Mouse (Mus musculus): ENCODE measurements around the gene Slc28a2.
"Not testable (repeated sequence)": the region's sequence is repeated elsewhere in the genome, so short reads cannot be mapped to it uniquely, and the experiment has no call there.

Slc28a2 gene

DNA sequence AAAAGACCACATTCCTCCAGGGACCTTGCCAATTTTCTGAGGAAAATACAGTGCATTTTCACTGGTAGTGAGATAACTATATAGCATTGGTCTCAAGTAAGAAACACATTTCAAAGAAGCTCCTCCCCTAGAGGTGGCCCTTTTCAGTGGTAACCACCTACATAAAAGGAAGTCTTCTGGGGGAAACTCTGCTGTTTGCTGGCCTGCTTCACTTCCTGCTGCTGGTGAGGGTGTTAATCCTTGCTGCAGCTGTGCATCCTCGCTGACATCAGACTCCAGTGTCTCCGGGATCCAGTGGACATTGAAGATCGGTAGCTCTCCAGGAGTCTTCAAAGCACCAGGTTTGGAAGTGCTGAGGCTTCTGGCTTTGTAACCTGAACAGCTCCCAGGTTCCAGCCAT lies at the start of gene Slc28a2:
Gene Slc28a2 (plus strand): TSS at position 278 of the 400 bp plus-strand sequence.
- DNase-seq (ENCODE audit: low read depth, low spot score): peak; percentile 42
- H3K27me3 ChIP-seq (ENCODE audit: control insufficient read depth, insufficient read depth, low read length, poor library complexity, severe bottlenecking); H3K36me3 ChIP-seq (ENCODE audit: control insufficient read depth, insufficient read depth, low read length, poor library complexity, severe bottlenecking): not testable (repeated sequence)

DNA sequence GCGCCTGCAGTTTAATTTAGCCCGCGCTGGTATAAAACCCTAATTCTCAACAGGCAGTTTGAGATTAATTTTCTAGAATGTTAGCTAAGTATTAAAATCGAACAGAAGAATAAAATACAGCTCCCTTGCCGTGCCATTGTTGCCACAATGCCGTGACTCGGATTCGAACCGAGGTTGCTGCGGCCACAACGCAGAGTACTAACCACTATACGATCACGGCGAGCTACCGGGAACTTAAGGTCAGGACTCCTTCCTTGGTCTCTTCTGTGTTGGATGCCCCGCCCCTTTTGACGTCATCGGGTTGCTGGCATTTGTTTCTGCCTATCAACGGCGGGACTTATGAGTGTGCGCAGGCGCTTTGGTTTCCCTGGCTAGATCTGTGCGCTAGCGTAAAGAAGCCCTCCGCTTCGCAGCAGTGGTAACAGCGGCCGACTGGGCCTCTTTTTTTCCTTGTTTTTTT lies 49.0 kb upstream of the Slc28a2 start:
- H3K36me3 ChIP-seq (ENCODE audit: control insufficient read depth, insufficient read depth, low read length, poor library complexity, severe bottlenecking): no peaks in the 10 kb centered on the region
- DNase-seq (ENCODE audit: low read depth, low spot score): peak; percentile 98
- no peaks in the 10 kb centered on the region for H3K27me3 ChIP-seq (ENCODE audit: control insufficient read depth, insufficient read depth, low read length, poor library complexity, severe bottlenecking)

DNA sequence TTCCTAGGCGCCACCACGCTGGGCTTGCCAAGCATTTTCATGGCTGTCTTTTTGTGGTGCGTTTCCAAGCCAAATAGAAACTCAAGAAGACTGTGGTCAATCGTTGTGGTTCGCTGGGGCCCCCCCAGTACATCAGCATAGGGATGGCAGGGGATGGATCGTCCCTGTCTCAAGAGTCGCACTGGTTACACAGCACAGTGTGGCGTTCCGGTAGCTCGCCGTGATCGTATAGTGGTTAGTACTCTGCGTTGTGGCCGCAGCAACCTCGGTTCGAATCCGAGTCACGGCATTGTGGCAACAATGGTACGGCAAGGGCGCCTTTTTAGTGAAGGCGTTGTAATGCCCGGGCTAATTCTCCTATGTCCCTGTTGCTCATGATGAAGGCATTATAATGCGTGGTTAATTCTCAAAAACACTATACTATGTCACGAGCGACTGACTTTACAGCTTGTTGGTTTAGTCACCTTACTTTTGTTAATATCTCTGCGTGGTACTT lies 48.5 kb upstream of the Slc28a2 start:
- Histone ChIP-seq H3K27me3 (ENCODE audit: control insufficient read depth, insufficient read depth, low read length, poor library complexity, severe bottlenecking) (no peaks in the 10 kb centered on the region), H3K36me3 (ENCODE audit: control insufficient read depth, insufficient read depth, low read length, poor library complexity, severe bottlenecking) (no peaks in the 10 kb centered on the region)
- peak; percentile 90 for DNase-seq (ENCODE audit: low read depth, low spot score)

DNA sequence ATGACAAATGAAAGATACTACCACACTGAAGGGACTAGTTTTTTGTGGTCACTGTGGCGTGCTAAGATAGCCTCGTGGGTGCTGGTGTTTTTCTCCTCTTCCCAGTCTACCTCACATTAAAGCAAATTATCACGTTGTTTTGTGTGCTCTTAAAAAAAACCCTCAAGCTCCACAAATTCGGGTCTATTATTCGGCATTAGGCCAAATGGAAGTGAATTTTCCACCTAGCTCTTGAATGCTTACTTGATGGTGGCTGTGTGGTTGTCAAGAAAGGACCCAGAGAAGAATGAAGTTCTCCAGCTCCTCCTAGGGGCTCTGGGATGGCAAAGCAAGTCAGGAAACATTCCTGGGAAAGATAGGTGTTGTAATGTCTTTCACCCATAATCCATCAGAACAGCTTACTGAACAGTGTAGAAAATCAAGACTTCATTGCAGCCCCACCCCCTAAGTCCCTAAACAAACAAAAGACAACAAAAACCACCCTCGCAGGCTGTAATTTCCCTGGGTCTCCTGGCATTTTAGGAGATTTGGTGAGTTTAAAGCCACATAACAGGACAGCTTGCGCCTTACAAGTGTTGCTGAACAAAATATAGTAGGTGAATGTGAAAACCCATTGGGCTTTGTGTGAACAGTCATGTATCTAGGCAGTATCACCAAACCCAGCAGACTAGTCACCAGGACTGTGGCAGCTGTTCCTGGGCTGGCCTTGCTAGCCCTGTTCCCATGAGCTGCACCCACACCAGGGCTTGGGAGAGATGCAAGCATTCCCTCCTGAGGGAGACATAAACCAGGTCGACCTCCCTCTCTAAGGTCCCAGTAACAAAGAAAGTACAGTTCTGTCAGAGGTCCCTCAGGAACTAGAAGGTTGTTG lies 47.6 kb upstream of the Slc28a2 start:
- H3K36me3 ChIP-seq (ENCODE audit: control insufficient read depth, insufficient read depth, low read length, poor library complexity, severe bottlenecking): no peaks in the 10 kb centered on the region
- DNase-seq (ENCODE audit: low read depth, low spot score): no peak
- H3K27me3 ChIP-seq (ENCODE audit: control insufficient read depth, insufficient read depth, low read length, poor library complexity, severe bottlenecking): no peaks in the 10 kb centered on the region

DNA sequence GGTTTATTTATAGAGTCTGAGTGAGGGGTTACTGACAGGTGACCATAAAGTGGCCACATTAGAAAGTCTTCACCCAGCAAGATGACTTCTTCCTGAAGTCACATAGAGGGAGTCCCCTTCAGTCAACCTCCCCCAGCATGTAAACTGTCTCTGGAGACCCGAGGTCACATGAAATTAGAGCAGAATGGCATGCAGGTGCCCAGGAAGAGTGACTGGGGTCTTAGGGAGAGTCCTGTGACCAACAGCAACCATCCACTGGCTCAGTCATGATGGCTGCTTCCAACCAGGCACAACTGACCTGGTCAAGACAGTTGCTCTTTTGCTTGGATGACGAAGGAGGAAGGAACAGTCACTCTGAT lies 47.0 kb upstream of the Slc28a2 start:
- DNase-seq (ENCODE audit: low read depth, low spot score): no peak
- Histone ChIP-seq H3K36me3 (ENCODE audit: control insufficient read depth, insufficient read depth, low read length, poor library complexity, severe bottlenecking) (no peaks in the 10 kb centered on the region), H3K27me3 (ENCODE audit: control insufficient read depth, insufficient read depth, low read length, poor library complexity, severe bottlenecking) (no peaks in the 10 kb centered on the region)

DNA sequence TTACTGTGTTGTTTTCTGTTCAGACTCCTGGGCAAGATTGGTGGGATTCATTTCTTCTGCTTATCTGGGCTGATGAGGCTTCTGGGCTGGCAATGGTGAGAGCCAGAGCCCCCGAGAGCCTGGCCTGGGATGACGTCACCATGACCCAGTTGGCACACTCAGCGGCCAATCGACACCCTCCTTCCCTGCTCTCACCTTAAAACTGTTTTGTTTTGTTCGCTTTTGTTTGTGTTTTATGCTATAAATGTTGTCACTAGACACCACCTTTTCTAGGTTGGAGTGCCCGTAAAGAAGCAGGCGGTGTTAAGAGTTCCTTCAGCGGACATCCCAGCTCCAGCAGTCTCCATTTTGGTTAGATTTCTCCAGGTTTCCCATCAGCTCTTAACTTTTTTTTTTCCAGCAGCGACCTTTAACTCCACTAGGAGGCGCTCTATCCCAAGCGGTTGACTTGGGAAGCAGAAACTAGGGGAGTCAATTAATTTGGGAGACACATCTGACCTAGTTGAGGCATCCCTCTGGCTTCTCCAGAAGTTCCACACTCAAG lies 45.4 kb upstream of the Slc28a2 start:
- no peaks in the 10 kb centered on the region for H3K27me3 ChIP-seq (ENCODE audit: control insufficient read depth, insufficient read depth, low read length, poor library complexity, severe bottlenecking)
- DNase-seq (ENCODE audit: low read depth, low spot score): peak; percentile 78
- H3K36me3 ChIP-seq (ENCODE audit: control insufficient read depth, insufficient read depth, low read length, poor library complexity, severe bottlenecking): no peaks in the 10 kb centered on the region

DNA sequence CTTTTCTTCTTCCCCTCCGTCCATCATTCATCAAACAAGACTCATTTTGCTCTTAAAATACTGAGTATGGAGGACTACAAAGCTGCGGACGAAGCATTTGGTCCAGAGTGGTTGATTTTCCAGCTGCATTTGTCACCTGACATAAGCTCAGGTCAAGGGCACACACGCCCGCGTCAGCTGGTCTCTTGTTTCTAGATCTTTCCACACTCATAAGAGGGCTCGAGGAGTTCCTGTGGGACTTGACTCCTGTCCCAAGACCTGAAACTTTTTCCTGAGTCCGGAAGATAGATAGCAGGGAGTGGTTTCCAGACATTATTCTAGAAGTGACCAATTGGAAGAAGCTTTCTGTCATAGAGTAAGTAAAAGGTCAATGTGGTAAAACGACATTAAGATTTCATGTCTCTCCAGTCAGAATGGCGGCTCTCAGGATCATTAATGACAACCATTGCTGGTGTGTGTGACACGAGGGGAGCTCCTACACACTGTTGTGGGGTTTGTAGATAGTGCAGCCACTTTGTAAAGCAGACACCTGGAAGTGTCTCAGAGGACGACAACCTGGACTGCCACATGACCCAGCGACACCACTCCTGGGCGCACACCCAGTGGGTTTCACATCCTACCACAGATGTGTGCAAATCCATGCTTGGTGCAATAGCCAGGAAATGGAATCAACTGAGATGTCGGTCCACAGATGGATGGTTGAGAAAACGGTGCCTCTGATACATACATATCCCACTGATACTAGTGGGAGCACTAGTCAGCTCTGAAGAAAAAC lies 44.8 kb upstream of the Slc28a2 start:
- no peak for DNase-seq (ENCODE audit: low read depth, low spot score)
- H3K36me3 ChIP-seq (ENCODE audit: control insufficient read depth, insufficient read depth, low read length, poor library complexity, severe bottlenecking): no peaks in the 10 kb centered on the region
- H3K27me3 ChIP-seq (ENCODE audit: control insufficient read depth, insufficient read depth, low read length, poor library complexity, severe bottlenecking): no peaks in the 10 kb centered on the region

DNA sequence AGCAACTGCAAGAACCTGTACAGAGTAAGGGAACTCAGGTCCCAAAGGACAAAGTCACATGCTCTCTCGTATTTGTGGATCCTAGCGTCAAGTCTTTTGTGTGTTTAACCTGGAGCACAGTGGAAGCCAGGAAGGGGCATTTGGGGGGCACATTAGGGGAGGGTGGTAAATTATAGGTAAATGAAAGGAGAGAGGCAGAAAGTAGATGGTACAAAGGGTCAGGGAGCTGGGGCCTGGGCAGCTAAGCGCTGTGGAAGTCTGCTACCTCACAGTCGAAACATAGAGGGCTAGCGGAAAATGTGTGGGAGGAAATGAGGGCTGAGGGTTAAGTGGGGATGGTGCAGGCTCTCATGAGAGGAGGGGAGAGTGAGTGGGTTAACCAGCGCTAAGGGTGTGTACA lies 44.2 kb upstream of the Slc28a2 start:
- no peak for DNase-seq (ENCODE audit: low read depth, low spot score)
- Histone ChIP-seq H3K27me3 (ENCODE audit: control insufficient read depth, insufficient read depth, low read length, poor library complexity, severe bottlenecking) (no peaks in the 10 kb centered on the region), H3K36me3 (ENCODE audit: control insufficient read depth, insufficient read depth, low read length, poor library complexity, severe bottlenecking) (no peaks in the 10 kb centered on the region)

DNA sequence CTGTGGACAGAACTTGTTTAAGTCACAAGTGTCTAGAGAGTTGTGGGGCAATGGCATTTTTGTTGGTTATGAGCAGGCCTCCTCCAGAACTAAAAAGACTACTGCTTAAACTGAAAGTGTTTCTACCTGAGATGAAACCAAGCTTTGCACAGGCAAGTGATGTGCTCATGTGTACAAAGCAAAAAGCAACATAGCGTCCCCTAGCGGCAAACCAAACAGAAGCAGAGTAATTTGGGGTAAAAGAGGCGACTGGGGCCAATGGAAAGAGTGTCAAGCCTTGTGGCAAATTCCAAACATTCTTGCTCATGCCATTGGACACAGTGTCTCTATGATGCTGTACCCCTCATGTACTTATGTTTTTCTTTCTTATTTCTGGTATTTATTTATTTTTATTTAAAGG lies 41.2 kb upstream of the Slc28a2 start:
- Histone ChIP-seq H3K27me3 (ENCODE audit: control insufficient read depth, insufficient read depth, low read length, poor library complexity, severe bottlenecking) (no peaks in the 10 kb centered on the region), H3K36me3 (ENCODE audit: control insufficient read depth, insufficient read depth, low read length, poor library complexity, severe bottlenecking) (no peaks in the 10 kb centered on the region)
- no peak for DNase-seq (ENCODE audit: low read depth, low spot score)

DNA sequence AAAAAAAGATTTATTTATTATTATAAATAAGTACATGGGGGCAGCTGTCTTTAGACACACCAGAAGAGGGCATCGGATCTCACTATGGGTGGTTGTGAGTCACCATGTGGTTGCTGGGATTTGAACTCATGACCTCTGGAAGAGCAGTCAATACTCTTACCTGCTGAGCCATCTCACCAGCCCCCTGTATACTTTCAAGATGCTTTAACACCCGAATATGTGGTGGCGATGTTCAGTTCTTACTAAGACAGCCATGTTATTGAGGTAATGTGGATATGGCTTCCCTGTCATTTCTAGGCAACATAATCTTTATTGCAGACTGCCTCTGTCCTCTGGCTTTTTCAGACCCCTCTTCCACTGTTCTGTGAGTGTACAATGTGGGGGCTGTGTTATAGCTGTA lies 39.1 kb upstream of the Slc28a2 start:
- not testable (repeated sequence) for H3K27me3 ChIP-seq (ENCODE audit: control insufficient read depth, insufficient read depth, low read length, poor library complexity, severe bottlenecking); DNase-seq (ENCODE audit: low read depth, low spot score); H3K36me3 ChIP-seq (ENCODE audit: control insufficient read depth, insufficient read depth, low read length, poor library complexity, severe bottlenecking)

DNA sequence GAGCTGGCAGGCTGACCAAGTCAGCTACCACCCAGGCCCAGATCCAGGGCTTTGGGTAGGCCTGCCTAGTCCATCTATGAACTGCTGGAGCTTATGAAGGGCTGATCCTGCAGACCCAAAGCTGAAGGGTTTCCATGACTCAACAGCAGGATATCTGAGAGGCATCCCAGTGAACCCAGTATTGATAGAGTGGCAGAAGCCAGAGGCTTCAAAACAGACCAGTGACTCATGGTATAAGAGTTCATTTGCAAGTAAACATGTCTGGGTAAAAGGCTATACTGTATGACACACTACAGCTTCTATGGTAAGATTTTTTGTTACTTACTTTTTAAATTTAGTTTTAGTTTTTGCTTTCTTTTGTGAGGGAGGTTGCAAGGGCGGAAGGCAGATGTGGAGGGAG lies 30.1 kb upstream of the Slc28a2 start:
- H3K27me3 ChIP-seq (ENCODE audit: control insufficient read depth, insufficient read depth, low read length, poor library complexity, severe bottlenecking): no peaks in the 10 kb centered on the region
- no peak for DNase-seq (ENCODE audit: low read depth, low spot score)
- H3K36me3 ChIP-seq (ENCODE audit: control insufficient read depth, insufficient read depth, low read length, poor library complexity, severe bottlenecking): no peaks in the 10 kb centered on the region

DNA sequence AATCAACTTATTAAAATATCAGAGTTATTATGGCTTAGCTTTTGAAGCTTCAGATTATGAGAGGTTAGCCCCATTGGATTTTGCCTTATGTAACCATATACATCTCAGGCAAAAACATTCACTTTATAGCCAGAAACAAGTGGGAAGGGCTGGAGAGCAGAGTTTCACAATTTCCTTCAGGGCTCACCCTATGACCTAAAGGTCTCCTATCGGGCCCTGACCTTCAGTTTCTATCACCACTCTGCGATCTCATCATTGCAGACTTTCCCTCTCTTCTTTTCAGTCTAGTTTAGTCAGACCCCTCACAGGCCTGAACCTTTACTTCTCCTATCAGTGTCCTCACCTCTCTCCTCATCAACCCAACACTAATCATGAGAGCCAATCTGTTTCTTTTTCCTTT lies 18.7 kb upstream of the Slc28a2 start:
- DNase-seq (ENCODE audit: low read depth, low spot score): no peak
- Histone ChIP-seq H3K36me3 (ENCODE audit: control insufficient read depth, insufficient read depth, low read length, poor library complexity, severe bottlenecking) (no peaks in the 10 kb centered on the region), H3K27me3 (ENCODE audit: control insufficient read depth, insufficient read depth, low read length, poor library complexity, severe bottlenecking) (no peaks in the 10 kb centered on the region)

DNA sequence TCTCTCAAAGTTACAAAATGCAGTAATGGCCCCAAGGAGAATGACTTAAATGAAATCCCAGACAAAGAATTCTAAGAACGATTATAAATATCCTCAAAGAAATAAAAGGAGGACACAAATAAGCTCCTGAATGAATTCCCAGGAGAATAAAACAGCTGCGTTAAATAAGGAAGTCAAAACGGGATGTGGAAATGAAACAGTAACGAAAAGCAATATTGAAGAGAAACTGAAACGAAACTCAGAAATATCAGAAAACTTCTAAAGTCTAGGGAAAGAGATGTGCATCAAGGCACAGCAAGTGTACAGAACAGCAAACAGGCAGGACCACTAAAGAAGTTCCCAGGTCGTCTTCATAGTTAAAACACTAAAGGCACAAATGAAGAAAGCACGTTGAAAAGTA lies 17.3 kb upstream of the Slc28a2 start:
- DNase-seq (ENCODE audit: low read depth, low spot score): peak; percentile 78
- H3K27me3 ChIP-seq (ENCODE audit: control insufficient read depth, insufficient read depth, low read length, poor library complexity, severe bottlenecking): no peaks in the 10 kb centered on the region
- no peaks in the 10 kb centered on the region for H3K36me3 ChIP-seq (ENCODE audit: control insufficient read depth, insufficient read depth, low read length, poor library complexity, severe bottlenecking)

DNA sequence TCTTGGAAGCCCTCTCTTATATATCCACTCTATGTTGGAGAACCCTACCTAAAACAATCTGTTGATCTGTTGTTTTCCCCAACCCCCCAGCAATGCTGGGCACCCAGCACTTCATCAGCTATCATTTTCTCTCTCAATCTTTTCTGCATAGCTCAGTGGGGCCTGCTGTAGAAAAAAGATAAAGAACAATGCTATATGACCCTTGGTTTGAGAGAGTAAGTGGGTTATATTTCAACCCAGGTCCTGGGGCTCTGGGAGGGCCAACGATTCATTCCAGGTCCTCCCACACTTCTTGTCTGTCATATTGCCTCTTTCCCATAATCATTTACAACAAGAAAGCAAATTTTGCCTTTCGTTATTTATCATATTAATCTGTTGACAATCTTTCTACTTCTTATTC lies 368 bp downstream of the Slc28a2 start:
- not testable (repeated sequence) for DNase-seq (ENCODE audit: low read depth, low spot score); H3K36me3 ChIP-seq (ENCODE audit: control insufficient read depth, insufficient read depth, low read length, poor library complexity, severe bottlenecking); H3K27me3 ChIP-seq (ENCODE audit: control insufficient read depth, insufficient read depth, low read length, poor library complexity, severe bottlenecking)

Data from splenic B cell, adult 2 months (primary cell).